Mouse (Mus musculus) neural tube, embryonic 11.5 days (tissue): ENCODE data around the gene 1700001L19Rik. TPM values are rescaled to one million over a fixed set of nuclear protein-coding genes. Genes with fewer than 3 reads are reported as not detected.
A peak's percentile ranks its signal among the peaks of the same experiment; 100 is the strongest.

Experiments used
- ATAC-seq: fragments of 200-750 bp; cut with Nextera tagmentation; 2 replicates; pipeline ENCODE4 v1.8.0; 2017; ENCODE audit warnings: moderate number of reproducible peaks, mild to moderate bottlenecking, moderate TSS enrichment, moderate library complexity; ENCODE audit not compliant: insufficient read depth, low FRiP score, low TSS enrichment
- DNase-seq: peaks from one replicate; pipeline ENCODE4 v3.0.0-alpha.2; 2015; ENCODE audit warnings: low spot score
- H3K27ac ChIP-seq: fragments of 300-500 bp; sonication (generic); 2 replicates; pipeline ENCODE4 v1.5.1; 2014; ENCODE audit warnings: low read depth, mild to moderate bottlenecking, low read length
- H3K27me3 ChIP-seq: fragments of 300-500 bp; sonication (generic); 2 replicates; pipeline ENCODE4 v1.6.1; 2014; ENCODE audit warnings: mild to moderate bottlenecking, low read length, mixed read lengths; ENCODE audit not compliant: control insufficient read depth, insufficient read depth
- H3K36me3 ChIP-seq: fragments of 300-500 bp; sonication (generic); 2 replicates; pipeline ENCODE4 v1.6.1; 2014; ENCODE audit warnings: mild to moderate bottlenecking, low read length, moderate library complexity, mixed read lengths; ENCODE audit not compliant: control insufficient read depth, insufficient read depth
- H3K4me1 ChIP-seq: fragments of 300-500 bp; sonication (generic); 2 replicates; pipeline ENCODE4 v1.6.1; 2014; ENCODE audit warnings: low read length, mixed read lengths; ENCODE audit not compliant: control insufficient read depth, insufficient read depth
- H3K4me2 ChIP-seq: fragments of 300-500 bp; sonication (generic); 2 replicates; pipeline ENCODE4 v1.6.1; 2014; ENCODE audit warnings: low read depth, mild to moderate bottlenecking, moderate library complexity
- H3K4me3 ChIP-seq: fragments of 300-500 bp; sonication (generic); 2 replicates; pipeline ENCODE4 v1.5.1; 2014; ENCODE audit warnings: low read depth, low read length
- H3K9ac ChIP-seq: fragments of 300-500 bp; sonication (generic); 2 replicates; pipeline ENCODE4 v1.6.1; 2014; ENCODE audit warnings: mild to moderate bottlenecking, low read length
- H3K9me3 ChIP-seq: fragments of 300-500 bp; sonication (generic); 2 replicates; pipeline ENCODE4 v1.6.1; 2016; ENCODE audit warnings: low read length; ENCODE audit not compliant: control insufficient read depth
- WGBS: fragments of 180-500 bp; shearing (Covaris S2); extraction: QIAGEN DNeasy Blood & Tissue Kit; methylation state at CpG from one replicate; pipeline ENCODE4 v1.1.7; 2014; 5-methylcytosine and 5-hydroxymethylcytosine counted together
- polyA plus RNA-seq: library from polyadenylated mRNA; unstranded; fragments of >200 nt; fragmentation: Nextera tagmentation; extraction: Ambion mirVana; gene quantifications from 2 replicates; pipeline ENCODE4 v1.2.1, GENCODE M21; 2014

Gene 1700001L19Rik
- polyA plus RNA-seq, 1 experiment from 2014 or later, result 1.3 TPM

DNA sequence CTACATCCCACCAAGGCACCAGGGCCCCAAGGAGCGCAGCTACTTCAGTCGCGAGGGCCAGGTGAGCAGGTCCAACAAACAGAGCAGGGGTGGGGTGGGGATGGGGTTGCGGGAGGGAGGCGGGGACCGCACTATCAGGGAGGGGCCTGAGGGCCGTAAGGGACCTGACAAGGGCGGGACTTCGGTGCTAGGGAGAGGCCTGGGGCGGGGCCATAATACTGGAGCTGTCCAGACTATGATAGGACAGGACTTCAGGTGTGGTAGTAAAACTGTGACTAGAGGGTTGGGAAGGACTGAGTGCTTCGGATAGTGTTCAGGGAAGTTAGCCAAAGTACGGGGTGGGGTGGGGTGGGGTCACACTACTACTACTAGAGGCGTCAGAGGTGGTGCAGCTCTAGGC lies 446 bp downstream of the 1700001L19Rik start:
- DNase-seq, result no peak
- peaks cover under 1% of the 10 kb centered on the region for H3K36me3 ChIP-seq

GRCm38 (mm10) chr13:68598953-68599352 lies 1.7 kb downstream of the 1700001L19Rik start:
- ATAC-seq, result no peak
- no peak overlapping the region for H3K4me2 ChIP-seq
- no peak overlapping the region for H3K4me3 ChIP-seq
- no peaks in the 10 kb centered on the region for H3K36me3 ChIP-seq
- H3K9ac ChIP-seq, result no peak overlapping the region
- no peaks in the 10 kb centered on the region for H3K4me1 ChIP-seq
- no peak overlapping the region for H3K27ac ChIP-seq
- H3K9me3 ChIP-seq, result no peaks in the 10 kb centered on the region
- no peaks in the 10 kb centered on the region for H3K27me3 ChIP-seq
- no peak for DNase-seq

More for the DNA sequence above, 446 bp downstream of the 1700001L19Rik start:
- Histone ChIP-seq H3K9ac (no peak overlapping the region), H3K4me3 (no peak overlapping the region), H3K27ac (no peak overlapping the region), H3K4me2 (peak overlapping the region; percentile 35; the same call in 1 of the 2 replicates), H3K9me3 (no peaks in the 10 kb centered on the region), H3K27me3 (no peaks in the 10 kb centered on the region), H3K4me1 (no peaks in the 10 kb centered on the region)
- WGBS, result 13% methylated on average over 13 of the region's 13 CpGs
- ATAC-seq, result no peak

DNA sequence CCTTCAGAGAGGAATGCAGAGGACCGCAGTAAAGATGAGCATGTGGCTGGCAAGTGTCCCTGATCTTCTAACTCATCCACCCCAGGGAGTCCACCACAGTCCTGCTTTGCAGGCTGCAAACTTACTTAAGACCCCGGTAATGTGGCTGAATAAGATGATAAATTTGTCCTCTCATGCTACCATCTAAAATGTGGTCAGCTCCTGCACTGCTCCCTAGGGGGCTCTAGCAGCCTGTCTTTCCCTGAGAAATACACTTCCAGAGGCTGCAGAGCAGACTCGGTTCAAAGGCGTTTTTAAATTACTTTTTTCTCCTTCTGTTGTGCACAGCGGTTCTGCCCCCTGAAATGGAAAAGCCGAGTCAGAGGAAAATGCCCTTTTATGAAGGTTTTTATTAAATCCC lies 4.0 kb downstream of the 1700001L19Rik start:
- no peak overlapping the region for H3K4me2 ChIP-seq
- 14% methylated on average over 6 of the region's 6 CpGs for WGBS
- ATAC-seq (no peak; the same call in 1 of the 2 replicates), DNase-seq (peak; percentile 40)
- H3K9ac ChIP-seq, result no peak overlapping the region
- H3K36me3 ChIP-seq, result no peaks in the 10 kb centered on the region
- H3K4me3 ChIP-seq, result no peak overlapping the region
- no peaks in the 10 kb centered on the region for H3K9me3 ChIP-seq
- no peaks in the 10 kb centered on the region for H3K4me1 ChIP-seq
- no peaks in the 10 kb centered on the region for H3K27me3 ChIP-seq
- no peak overlapping the region for H3K27ac ChIP-seq

DNA sequence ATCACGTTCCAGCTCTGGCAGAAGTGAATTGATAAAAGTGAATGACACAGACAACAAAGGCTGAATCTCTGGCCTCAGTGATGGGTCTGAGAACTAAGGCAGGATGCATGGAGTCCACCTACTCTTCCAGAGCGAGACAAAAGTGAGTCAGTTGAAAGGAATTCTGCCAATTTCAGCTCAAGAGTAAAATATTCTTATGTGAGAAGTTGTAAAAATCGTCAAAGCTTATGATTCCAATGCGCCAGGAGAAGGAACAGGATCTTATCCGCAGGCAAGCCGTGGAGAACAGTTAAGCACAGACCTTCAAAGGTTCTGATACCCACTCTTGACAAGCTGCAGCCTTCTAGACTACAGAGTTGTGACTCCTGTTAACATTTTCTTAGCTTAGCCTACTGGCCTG lies 5.9 kb downstream of the 1700001L19Rik start:
- no peaks in the 10 kb centered on the region for H3K4me1 ChIP-seq
- no peak overlapping the region for H3K9ac ChIP-seq
- H3K36me3 ChIP-seq, result no peaks in the 10 kb centered on the region
- no peak overlapping the region for H3K4me3 ChIP-seq
- H3K9me3 ChIP-seq, result no peaks in the 10 kb centered on the region
- no peak overlapping the region for H3K27ac ChIP-seq
- ATAC-seq, result no peak
- no peak overlapping the region for H3K4me2 ChIP-seq
- no peak for DNase-seq
- 82% methylated on average over 6 of the region's 6 CpGs for WGBS
- H3K27me3 ChIP-seq, result no peaks in the 10 kb centered on the region

DNA sequence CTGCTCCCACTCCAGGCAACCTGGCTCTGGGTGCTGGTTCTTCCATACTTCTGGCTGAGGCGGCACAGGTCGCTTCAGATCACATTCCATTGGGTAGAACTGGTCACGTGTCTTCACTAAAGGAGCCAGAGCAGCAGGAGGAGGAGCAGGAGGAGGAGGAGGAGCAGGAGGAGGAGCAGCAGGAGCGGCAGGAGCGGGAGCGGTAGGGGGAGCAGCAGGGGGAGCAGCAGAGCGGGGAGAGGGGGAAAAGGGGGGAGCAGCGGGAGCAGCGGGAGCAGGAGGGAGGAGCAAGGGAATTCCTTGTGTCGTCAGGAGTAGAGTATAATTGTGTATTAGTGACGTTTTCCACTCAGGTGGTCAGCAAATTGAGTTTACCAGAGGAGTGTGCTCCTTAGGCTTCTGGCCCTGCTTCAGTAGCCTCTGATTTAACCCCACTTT lies 8.5 kb downstream of the 1700001L19Rik start:
- peak overlapping the region; percentile 15; the same call in 1 of the 2 replicates for H3K4me3 ChIP-seq
- DNase-seq (peak; percentile 32), ATAC-seq (peak; percentile 69)
- no peaks in the 10 kb centered on the region for H3K36me3 ChIP-seq
- no peak overlapping the region for H3K27ac ChIP-seq
- H3K4me1 ChIP-seq, result no peaks in the 10 kb centered on the region
- WGBS, result 3% methylated on average over 10 of the region's 11 CpGs
- peak overlapping the region; percentile 29 for H3K4me2 ChIP-seq
- no peaks in the 10 kb centered on the region for H3K9me3 ChIP-seq
- no peak overlapping the region for H3K9ac ChIP-seq
- H3K27me3 ChIP-seq, result no peaks in the 10 kb centered on the region

DNA sequence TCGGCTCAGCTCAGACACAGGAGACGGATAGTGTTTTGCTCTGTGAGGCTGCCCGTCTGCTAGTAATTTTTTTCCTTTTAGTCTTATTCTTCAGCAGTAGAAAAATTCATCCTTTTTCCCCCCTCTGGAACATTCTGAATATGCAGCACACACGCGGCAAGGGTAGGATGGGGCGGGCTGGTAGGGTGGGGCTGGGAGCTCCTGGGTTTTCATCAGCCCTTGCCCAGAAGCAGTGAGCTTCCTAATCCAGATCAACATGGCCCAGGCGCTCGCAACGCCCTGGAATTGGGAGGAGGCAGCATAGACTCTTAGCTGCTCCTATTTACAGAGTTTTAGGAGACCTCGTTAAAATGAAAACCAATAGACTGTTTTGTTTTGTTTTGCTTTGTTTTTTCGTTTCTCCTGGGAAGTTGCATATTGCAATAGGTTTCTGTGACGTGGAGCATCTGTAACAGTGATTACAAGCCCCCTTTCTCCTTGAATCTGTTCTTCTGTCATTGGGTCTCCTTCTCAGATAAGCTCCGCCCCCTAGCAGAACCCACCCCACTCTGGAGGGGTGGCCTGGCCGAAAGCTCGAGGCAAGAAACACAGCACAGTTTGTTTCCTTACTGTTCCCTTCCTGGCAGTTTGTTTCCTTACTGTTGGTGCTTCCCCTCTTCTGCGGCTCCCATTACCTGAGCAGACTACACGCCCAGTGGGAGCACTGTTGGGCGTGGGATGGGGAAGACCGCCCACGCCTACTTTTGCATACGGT lies 10.6 kb downstream of the 1700001L19Rik start:
- Histone ChIP-seq H3K27me3 (no peaks in the 10 kb centered on the region), H3K4me2 (peak overlapping the region; percentile 9; the same call in 1 of the 2 replicates), H3K27ac (no peak overlapping the region), H3K4me1 (0 out of 2 replicates have a peak, but pooled peaks cover under 1% of the 10 kb centered on the region), H3K9me3 (no peaks in the 10 kb centered on the region), H3K36me3 (no peaks in the 10 kb centered on the region), H3K9ac (no peak overlapping the region), H3K4me3 (no peak overlapping the region)
- 59% methylated on average over 21 of the region's 21 CpGs for WGBS
- ATAC-seq, result no peak
- DNase-seq, result no peak

- no peak overlapping the region for H3K4me2 ChIP-seq
- no peak overlapping the region for H3K27ac ChIP-seq
- no peaks in the 10 kb centered on the region for H3K36me3 ChIP-seq
- no peaks in the 10 kb centered on the region for H3K4me1 ChIP-seq
- H3K27me3 ChIP-seq, result no peaks in the 10 kb centered on the region
- 65% methylated on average over 6 of the region's 6 CpGs for WGBS
- no peak overlapping the region for H3K9ac ChIP-seq
- H3K4me3 ChIP-seq, result no peak overlapping the region
- DNase-seq (no peak), ATAC-seq (no peak)
- no peaks in the 10 kb centered on the region for H3K9me3 ChIP-seq
These were observed 25.6 kb downstream of the 1700001L19Rik start for GRCm38 (mm10) chr13:68622792-68623191.

GRCm38 (mm10) chr13:68627041-68627440 lies 29.8 kb downstream of the 1700001L19Rik start:
- Histone ChIP-seq H3K9me3 (no peaks in the 10 kb centered on the region), H3K27me3 (no peaks in the 10 kb centered on the region), H3K27ac (no peak overlapping the region), H3K4me1 (no peaks in the 10 kb centered on the region), H3K36me3 (no peaks in the 10 kb centered on the region), H3K4me2 (no peak overlapping the region), H3K9ac (no peak overlapping the region), H3K4me3 (no peak overlapping the region)
- ATAC-seq (no peak), DNase-seq (no peak)
- WGBS, result 80% methylated on average over 3 of the region's 3 CpGs

DNA sequence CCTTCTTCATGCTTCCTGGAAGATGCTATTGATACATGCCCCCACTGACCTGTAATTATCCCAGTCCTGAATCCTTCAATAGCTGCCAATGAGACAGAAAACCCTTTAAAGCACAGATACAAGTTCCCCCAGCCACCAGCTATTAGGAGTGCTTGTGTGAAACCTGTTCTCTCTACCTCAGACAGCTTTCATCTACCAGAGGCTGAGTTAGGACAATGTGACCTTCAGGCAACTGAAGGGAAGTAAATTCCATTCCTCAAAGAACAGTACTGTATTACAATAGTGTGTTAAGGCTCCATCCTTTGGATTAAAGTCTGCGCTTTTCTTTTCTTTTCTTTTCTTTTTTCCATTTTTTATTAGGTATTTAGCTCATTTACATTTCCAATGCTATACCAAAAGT lies 45.6 kb downstream of the 1700001L19Rik start:
- Histone ChIP-seq H3K9ac (no peak overlapping the region), H3K4me3 (no peak overlapping the region), H3K4me2 (no peak overlapping the region), H3K36me3 (no peaks in the 10 kb centered on the region), H3K27me3 (no peaks in the 10 kb centered on the region), H3K9me3 (no peaks in the 10 kb centered on the region), H3K4me1 (no peaks in the 10 kb centered on the region), H3K27ac (no peak overlapping the region)
- WGBS, result 100% methylated on average over 1 of the region's 1 CpGs
- DNase-seq, result no peak
- ATAC-seq, result no peak
